Mouse (Mus musculus) G1E (cell line): ENCODE results near the gene Flvcr1. TPM values are rescaled to one million over a fixed set of nuclear protein-coding genes. Genes with fewer than 3 reads are reported as not detected.
A peak's percentile ranks its signal among the peaks of the same experiment; 100 is the strongest.

Experiments used
- ATAC-seq: 2 replicates; pipeline ENCODE4 v1.8.0; 2016; ENCODE audit warnings: mild to moderate bottlenecking; ENCODE audit not compliant: insufficient number of reproducible peaks, poor library complexity, low FRiP score, severe bottlenecking; ENCODE audit errors: extremely low read depth
- DNase-seq: peaks from one replicate; pipeline ENCODE4 v3.0.0; 2012; ENCODE audit warnings: low spot score
- H3K27me3 ChIP-seq: 2 replicates; pipeline ENCODE4 v1.6.1; 2012; ENCODE audit warnings: mild to moderate bottlenecking, low read length, inconsistent platforms; ENCODE audit not compliant: insufficient read depth
- H3K36me3 ChIP-seq: replicated peaks from 2 replicates; pipeline ENCODE3; 2012; ENCODE audit warnings: mild to moderate bottlenecking, inconsistent platforms
- H3K4me1 ChIP-seq: 2 replicates; pipeline ENCODE4 v1.6.1; 2012; ENCODE audit warnings: low read depth, low read length, inconsistent platforms, mixed read lengths; ENCODE audit not compliant: insufficient read depth
- H3K4me3 ChIP-seq: 2 replicates; pipeline ENCODE4 v1.5.1; 2012; ENCODE audit warnings: low read depth, mild to moderate bottlenecking, inconsistent platforms, low read length, moderate library complexity, mixed read lengths
- H3K9me3 ChIP-seq: replicated peaks from 2 replicates; pipeline ENCODE4 v1.6.1; 2012; ENCODE audit warnings: inconsistent platforms
- CTCF ChIP-seq: IDR thresholded peaks from 2 replicates; pipeline ENCODE4 v1.5.1; 2012; ENCODE audit warnings: low read depth, low read length, inconsistent platforms, mixed read lengths
- GATA1 ChIP-seq: IDR thresholded peaks from 2 replicates; pipeline ENCODE4 v1.6.1; 2012; ENCODE audit warnings: borderline replicate concordance, low read length, inconsistent platforms, mixed read lengths
- GATA2 ChIP-seq: IDR thresholded peaks from 2 replicates; pipeline ENCODE4 v1.6.1; 2012; ENCODE audit warnings: low read depth, low read length, inconsistent platforms, borderline replicate concordance
- POLR2AphosphoS5 ChIP-seq: IDR thresholded peaks from 2 replicates; pipeline ENCODE4 v1.6.1; 2012; ENCODE audit warnings: low read depth, low read length, inconsistent platforms; ENCODE audit not compliant: insufficient replicate concordance
- TAL1 ChIP-seq: conservative IDR thresholded peaks from 2 replicates; pipeline ENCODE4 v1.6.1; 2012; ENCODE audit warnings: low read depth, low read length, inconsistent platforms, mixed read lengths
- polyA plus RNA-seq: library from polyadenylated mRNA; stranded (reverse); fragments of >175 nt; gene quantifications from 2 replicates; pipeline ENCODE4 v1.2.3, GENCODE M21; 2012
- total RNA-seq, 2 experiments: library from RNA; stranded (forward) in 1 of 2; stranded (reverse) in 1 of 2; fragments of 200-1000 nt in 1 of 2; fragments of >200 nt in 1 of 2; fragmentation: Nextera tagmentation in 1 of 2; gene quantifications; 2 replicates each; pipeline ENCODE4 v1.2.3; 2014 to 2017

Gene Flvcr1
- total and polyA plus RNA-seq, 3 experiments = 8.2 to 22.5 (median 20.2) TPM

DNA sequence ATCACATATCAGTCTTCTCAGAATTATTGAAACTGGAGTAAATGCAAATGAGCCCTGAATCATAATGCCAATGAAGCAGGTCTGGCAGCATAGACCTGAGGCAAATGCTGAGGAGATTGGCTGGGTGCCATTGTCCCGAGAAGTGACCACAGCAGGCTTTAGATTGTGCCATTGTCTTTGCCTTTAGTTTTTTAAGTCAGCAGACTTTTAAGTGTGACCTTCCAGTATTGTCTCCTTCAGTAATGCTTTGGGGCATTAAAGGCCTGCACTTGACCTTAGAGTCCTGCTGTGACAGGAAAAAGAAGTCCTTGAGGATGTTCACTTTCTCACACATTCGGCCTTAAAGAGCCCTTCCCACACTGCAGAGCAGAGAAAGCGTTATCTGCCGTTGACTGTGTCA is 44.3 kb upstream of the Flvcr1 start:
- Histone ChIP-seq H3K4me1 (peaks cover 22% of the 10 kb centered on the region), H3K9me3 (no peaks in the 10 kb centered on the region), H3K36me3 (peaks cover 97% of the 10 kb centered on the region), H3K27me3 (no peaks in the 10 kb centered on the region), H3K4me3 (no peak overlapping the region)
- no peak for TF ChIP-seq GATA1
- TF ChIP-seq CTCF = no peak
- no peak for TF ChIP-seq TAL1
- TF ChIP-seq POLR2AphosphoS5 = no peak
- TF ChIP-seq GATA2 = no peak
- DNase-seq = no peak
- no peak for ATAC-seq

GRCm38 (mm10) chr1:191068377-191068776 is 42.4 kb upstream of the Flvcr1 start:
- Histone ChIP-seq H3K9me3 (no peaks in the 10 kb centered on the region), H3K4me3 (no peak overlapping the region), H3K27me3 (no peaks in the 10 kb centered on the region), H3K4me1 (peaks cover 37% of the 10 kb centered on the region), H3K36me3 (peaks cover 85% of the 10 kb centered on the region)
- DNase-seq (no peak), ATAC-seq (peak; percentile 32; the same call in 1 of the 2 replicates)
- TF ChIP-seq CTCF = no peak
- TF ChIP-seq GATA1 = no peak
- no peak for TF ChIP-seq TAL1
- no peak for TF ChIP-seq POLR2AphosphoS5
- TF ChIP-seq GATA2 = no peak

GRCm38 (mm10) chr1:191065188-191065587 is 39.2 kb upstream of the Flvcr1 start:
- DNase-seq = no peak
- no peak overlapping the region; the same call in 1 of the 2 replicates for H3K4me3 ChIP-seq
- TF ChIP-seq TAL1 = no peak
- TF ChIP-seq POLR2AphosphoS5 = no peak
- TF ChIP-seq CTCF = no peak
- no peak for TF ChIP-seq GATA2
- TF ChIP-seq GATA1 = no peak
- H3K27me3 ChIP-seq = no peaks in the 10 kb centered on the region
- peak; percentile 46 for ATAC-seq
- peaks cover 56% of the 10 kb centered on the region for H3K36me3 ChIP-seq
- peaks cover 34% of the 10 kb centered on the region for H3K4me1 ChIP-seq
- H3K9me3 ChIP-seq = no peaks in the 10 kb centered on the region

- H3K4me3 ChIP-seq = peak overlapping the region; percentile 13; the same call in 1 of the 2 replicates
- peaks cover 51% of the 10 kb centered on the region for H3K36me3 ChIP-seq
- ATAC-seq = no peak
- TF ChIP-seq POLR2AphosphoS5 (no peak), GATA1 (no peak), TAL1 (no peak), GATA2 (no peak), CTCF (no peak)
- no peaks in the 10 kb centered on the region for H3K27me3 ChIP-seq
- peaks cover 34% of the 10 kb centered on the region for H3K4me1 ChIP-seq
- DNase-seq = no peak
- no peaks in the 10 kb centered on the region for H3K9me3 ChIP-seq
Measured at GRCm38 (mm10) chr1:191064535-191064934, 38.6 kb upstream of the Flvcr1 start.

GRCm38 (mm10) chr1:191063700-191064099 is 37.7 kb upstream of the Flvcr1 start:
- peaks cover 51% of the 10 kb centered on the region for H3K36me3 ChIP-seq
- no peaks in the 10 kb centered on the region for H3K27me3 ChIP-seq
- H3K4me1 ChIP-seq = peaks cover 30% of the 10 kb centered on the region
- DNase-seq (no peak), ATAC-seq (no peak)
- TF ChIP-seq GATA2 = no peak
- TF ChIP-seq POLR2AphosphoS5 = no peak
- no peak for TF ChIP-seq CTCF
- TF ChIP-seq TAL1 = no peak
- no peak for TF ChIP-seq GATA1
- H3K9me3 ChIP-seq = no peaks in the 10 kb centered on the region
- H3K4me3 ChIP-seq = peak overlapping the region; percentile 96

DNA sequence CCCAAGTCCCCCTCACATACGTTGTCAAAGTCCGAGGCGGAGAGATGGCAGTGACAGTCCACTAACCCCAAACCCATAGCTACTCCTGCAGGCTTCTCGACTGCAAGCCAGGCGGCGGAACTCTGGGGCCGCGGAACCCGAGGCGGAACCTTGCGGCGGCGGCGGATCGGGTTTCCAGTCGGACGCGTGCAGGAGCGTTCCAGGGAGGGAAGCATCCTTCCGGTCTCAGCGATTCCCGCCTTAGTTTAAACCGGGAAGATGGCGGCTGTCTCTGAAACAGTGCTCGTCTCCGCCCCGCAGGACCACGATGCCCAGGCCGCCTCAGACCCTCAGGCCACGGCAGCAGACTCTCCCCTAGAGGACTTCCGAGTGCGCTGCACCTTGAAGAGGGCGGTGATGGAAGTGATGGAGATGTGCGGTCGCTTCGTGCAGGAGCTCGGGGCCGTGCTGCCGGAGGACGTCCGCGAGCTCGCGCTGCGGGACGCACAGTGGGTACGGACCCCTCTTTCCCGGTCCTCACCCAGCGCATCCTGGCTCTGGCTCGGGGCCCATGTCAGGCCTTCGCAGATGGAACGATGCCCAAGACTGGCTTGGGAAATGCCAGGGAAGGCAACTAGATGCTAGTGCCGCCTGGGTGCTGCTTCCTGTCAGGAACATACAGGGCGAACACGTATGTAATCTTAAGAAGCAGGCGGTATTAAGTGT is 37.0 kb upstream of the Flvcr1 start, which contains the start of the genes Tatdn3 and Nsl1:
Tatdn3 (minus strand) TSS at position 152 of the 705 bp plus-strand sequence.
Nsl1 (plus strand) TSS at position 232 of the 705 bp plus-strand sequence.
- peak; percentile 60 for DNase-seq
- ATAC-seq = peak; percentile 81
- H3K4me3 ChIP-seq = peak within 1 kb of the TSS; percentile 96
- TF ChIP-seq GATA2 (no peak), GATA1 (no peak), POLR2AphosphoS5 (no peak), CTCF (no peak), TAL1 (no peak)
- H3K4me1 ChIP-seq = peaks cover 30% of the 10 kb centered on the region
- peaks cover 51% of the 10 kb centered on the region for H3K36me3 ChIP-seq
- no peaks in the 10 kb centered on the region for H3K27me3 ChIP-seq
- H3K9me3 ChIP-seq = no peaks in the 10 kb centered on the region

- H3K4me3 ChIP-seq = peak overlapping the region; percentile 96
- H3K9me3 ChIP-seq = no peaks in the 10 kb centered on the region
- TF ChIP-seq TAL1 (no peak), CTCF (no peak), GATA2 (no peak), GATA1 (no peak), POLR2AphosphoS5 (no peak)
- no peak for ATAC-seq
- H3K4me1 ChIP-seq = peaks cover 32% of the 10 kb centered on the region
- peaks cover 52% of the 10 kb centered on the region for H3K36me3 ChIP-seq
- no peak for DNase-seq
- no peaks in the 10 kb centered on the region for H3K27me3 ChIP-seq
Measured at GRCm38 (mm10) chr1:191062241-191062780, 36.4 kb upstream of the Flvcr1 start.
